Comparison of ENCODE assay signal across 9 mouse cellular contexts in genomic region chr11:72066330-72066729, GRCm38 (mm10). TPM values are rescaled to one million over a fixed set of nuclear protein-coding genes. Genes with fewer than 3 reads are reported as not detected.
DNase-seq lines count a peak whose midpoint lies in the region; ATAC-seq and TF ChIP-seq lines count a peak whose summit lies in the region.
"Had no signal": no experiment of that assay in that cellular context is flagged by ENCODE, and none has a peak within 500 bp of the region (broad histone marks: within the 10 kb centered on the region; RNA-seq: fewer than 3 reads in every experiment).

No protein-coding gene starts in this region.

- DNase-seq in liver, adult 2 months (ENCODE audit: extremely low read depth, low read depth, low spot score), result peak; percentile 8
- no peak for DNase-seq in liver
- DNase-seq in lung, postnatal 25 days (ENCODE audit: low spot score), result peak; percentile 66
- DNase-seq in adrenal gland, postnatal 10 days, result no peak
- DNase-seq in frontal cortex, postnatal 25 days (ENCODE audit: low spot score in 2 of 2), result no peak

- no peak overlapping the region for H3K9ac ChIP-seq in liver, adult 2 months (ENCODE audit: low read depth, low read length)

- no peaks in the 10 kb centered on the region for H3K79me2 ChIP-seq in liver, adult 2 months (ENCODE audit: control insufficient read depth, insufficient read depth, low read length)

- ATAC-seq in erythroblast, adult 5-6 weeks (replicated peaks; ENCODE audit: low FRiP score, poor library complexity, severe bottlenecking), result 0 out of 2 replicates have a peak, but pooled peaks have one; percentile 47
- ATAC-seq in frontal cortex, adult (ENCODE audit: low TSS enrichment), result no peak

- no peak for TF ChIP-seq POLR2A in liver, adult 2 months (IDR thresholded peaks at IDR 0.05; ENCODE audit: extremely low read depth, insufficient read depth, low read length)
- TF ChIP-seq POLR2A in bone marrow, adult 2 months (IDR thresholded peaks at IDR 0.05; ENCODE audit: borderline replicate concordance, control insufficient read depth, low read depth, low read length), result no peak

- peak; percentile 53; the same call in 1 of the 2 replicates for TF ChIP-seq CTCF in liver, adult 2 months (IDR thresholded peaks at IDR 0.05; ENCODE audit: low read depth, low read length)
- peak; percentile 45; the same call in 1 of the 2 replicates for TF ChIP-seq CTCF in bone marrow, adult 2 months (IDR thresholded peaks at IDR 0.05; ENCODE audit: control insufficient read depth, insufficient read depth, low read length)

- no peak overlapping the region for H3K4me3 ChIP-seq in liver, adult 2 months (ENCODE audit: insufficient read depth, low read depth, low read length)
- H3K4me3 ChIP-seq in bone marrow, adult 2 months (replicated peaks; ENCODE audit: control insufficient read depth, low read depth, low read length), result no peak overlapping the region
- H3K4me3 ChIP-seq: erythroblast, embryonic 14.5 days had no signal

- H3K27me3 ChIP-seq in liver, adult 2 months (ENCODE audit: control insufficient read depth, insufficient read depth, low read length), result no peaks in the 10 kb centered on the region

- H3K27ac ChIP-seq in liver, adult 2 months (replicated peaks; ENCODE audit: insufficient read depth, low read depth, low read length), result no peak overlapping the region
- no peak overlapping the region for H3K27ac ChIP-seq in bone marrow, adult 2 months (ENCODE audit: control insufficient read depth, insufficient read depth, low read depth, low read length, poor library complexity)

- H3K4me1 ChIP-seq in liver, adult 2 months (ENCODE audit: control insufficient read depth, insufficient read depth, low read length), result no peaks in the 10 kb centered on the region
- H3K4me1 ChIP-seq in bone marrow, adult 2 months (ENCODE audit: control insufficient read depth, insufficient read depth, low read length), result no peaks in the 10 kb centered on the region

- no peaks in the 10 kb centered on the region for H3K36me3 ChIP-seq in liver, adult 2 months (ENCODE audit: control insufficient read depth, insufficient read depth, low read length)

- 46% methylated on average over 6 of the region's 6 CpGs for WGBS in liver, adult 2 months
- 36% methylated on average over 6 of the region's 6 CpGs for WGBS in bone marrow, adult 2 months

RNA-seq across cellular contexts. Expression of gene Pimreg, which starts 24.5 kb away (rescaled TPM):
- total RNA-seq in liver, adult 2 months (2014; rRNA removed), result 0.34 TPM in 1 of 2 replicates, not detected in the other
- 0.07 and 0.09 TPM in 2 replicates for polyA plus RNA-seq in liver, adult 2 months (2012; rRNA removed)
- polyA plus RNA-seq in bone marrow, adult 2 months (2011; ENCODE audit: insufficient read depth, insufficient read length, low replicate concordance, missing spikeins), result 6.5 and 14.0 TPM in 2 replicates
- total RNA-seq in erythroblast, adult 5-6 weeks (2015; ENCODE audit: low replicate concordance), result 5.6 and 6.5 TPM in 2 replicates
- 2.0 and 2.2 TPM in 2 replicates for total RNA-seq in erythroblast, adult 5-6 weeks (2017; ENCODE audit: low replicate concordance)
- total RNA-seq in adrenal gland, postnatal 10 days (2021), result 10 to 100 TPM; 14.1 to 23.8 TPM

RNA-seq across cellular contexts. Expression of gene Aipl1, which starts 29.0 kb away (rescaled TPM):
- total RNA-seq in liver, adult 2 months (2014; rRNA removed), result not detected in 2 replicates
- polyA plus RNA-seq in liver, adult 2 months (2012; rRNA removed), result not detected in 2 replicates
- not detected in 2 replicates for polyA plus RNA-seq in bone marrow, adult 2 months (2011; ENCODE audit: insufficient read depth, insufficient read length, low replicate concordance, missing spikeins)
- 1.5 TPM in 1 of 2 replicates, not detected in the other for total RNA-seq in erythroblast, adult 5-6 weeks (2015; ENCODE audit: low replicate concordance)
- total RNA-seq in erythroblast, adult 5-6 weeks (2017; ENCODE audit: low replicate concordance), result not detected in 2 replicates
- total RNA-seq in adrenal gland, postnatal 10 days (2021), result under 1 TPM; 0.27 to 0.33 TPM

Comparison
In these comparisons a context has a peak if more than half of its experiments do, and no peak if none do; other contexts are left out.
1. DNase-seq: peak in liver, adult 2 months (single experiment) and lung, postnatal 25 days (single experiment); none in liver (single experiment), adrenal gland, postnatal 10 days (single experiment) and frontal cortex, postnatal 25 days (0 of 2).